In the genomic region with DNA sequence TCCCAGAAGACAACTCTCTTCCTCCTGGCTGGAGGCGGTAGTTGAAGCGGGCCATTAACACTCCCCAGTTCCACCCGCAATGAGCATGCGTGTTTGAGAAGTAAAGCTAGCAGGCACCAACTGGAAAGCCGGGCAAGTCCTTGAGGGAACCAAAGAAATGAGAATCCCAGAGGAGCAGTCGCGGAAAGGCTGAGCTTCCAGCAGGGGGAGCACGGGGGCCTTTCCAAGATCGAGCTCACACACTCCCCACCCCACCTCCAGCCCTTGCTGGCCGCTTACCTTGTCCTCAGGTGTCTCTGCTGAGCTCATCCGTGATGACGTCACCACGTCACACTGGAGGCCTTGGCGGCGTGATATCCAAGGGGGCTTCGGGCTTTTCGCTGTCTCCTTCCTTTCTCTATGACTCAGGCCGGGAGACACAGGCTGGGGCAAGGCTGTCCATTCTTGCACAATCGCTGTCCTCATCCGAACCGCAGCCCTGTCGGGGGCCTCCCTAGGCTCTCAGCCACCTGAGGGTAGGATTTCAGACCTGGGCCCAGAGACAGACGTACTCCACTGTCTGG, we compare ENCODE assay signal across 8 mouse cellular contexts. TPM values are rescaled to one million over a fixed set of nuclear protein-coding genes. Genes with fewer than 3 reads are reported as not detected.
DNase-seq lines count a peak whose midpoint lies in the region; ATAC-seq and TF ChIP-seq lines count a peak whose summit lies in the region.

A gene (minus strand): TSS at position 381 of the 563 bp plus-strand sequence.

- no peaks in the 10 kb centered on the region for H3K36me3 ChIP-seq in MEL (ENCODE audit: control insufficient read depth in 1 of 2, insufficient read depth in 2 of 2, low read length in 2 of 2)
- H3K36me3 ChIP-seq in forebrain, embryonic 13.5 days (ENCODE audit: poor library complexity, severe bottlenecking) = no peaks in the 10 kb centered on the region
- H3K36me3 ChIP-seq in heart, postnatal 0 days (replicated peaks; ENCODE audit: control insufficient read depth, insufficient read depth, low read length) = no peaks in the 10 kb centered on the region
- no peaks in the 10 kb centered on the region for H3K36me3 ChIP-seq in neural tube, embryonic 15.5 days

- H3K9me3 ChIP-seq in MEL (replicated peaks; ENCODE audit: insufficient read depth, low read length) = no peaks in the 10 kb centered on the region
- no peaks in the 10 kb centered on the region for H3K9me3 ChIP-seq in forebrain, embryonic 13.5 days (replicated peaks)
- H3K9me3 ChIP-seq in heart, postnatal 0 days (replicated peaks; ENCODE audit: control insufficient read depth, low read length) = no peaks in the 10 kb centered on the region
- no peaks in the 10 kb centered on the region for H3K9me3 ChIP-seq in neural tube, embryonic 15.5 days (replicated peaks)

- peak within 1 kb of the TSS; percentile 74 for H3K9ac ChIP-seq in MEL (ENCODE audit: control insufficient read depth, low read depth, low read length, poor library complexity, severe bottlenecking)
- H3K9ac ChIP-seq in forebrain, embryonic 13.5 days = peak within 1 kb of the TSS; percentile 61
- no peak within 1 kb of the TSS for H3K9ac ChIP-seq in heart, postnatal 0 days (replicated peaks; ENCODE audit: low read depth, low read length)
- peak within 1 kb of the TSS; percentile 48 for H3K9ac ChIP-seq in neural tube, embryonic 15.5 days (replicated peaks)

- H3K4me3 ChIP-seq in MEL (ENCODE audit: control insufficient read depth in 1 of 2, insufficient read depth in 1 of 2, low read depth in 2 of 2, low read length in 2 of 2) = peak within 1 kb of the TSS; percentile 56 to 62
- H3K4me3 ChIP-seq in forebrain, embryonic 13.5 days = peak within 1 kb of the TSS; percentile 31
- H3K4me3 ChIP-seq in heart, postnatal 0 days (ENCODE audit: low read depth, low read length) = peak within 1 kb of the TSS; percentile 5; the same call in 1 of the 2 replicates
- peak within 1 kb of the TSS; percentile 67 for H3K4me3 ChIP-seq in lung, adult 2 months (replicated peaks; ENCODE audit: extremely low read depth, low read depth, low read length)
- peak within 1 kb of the TSS; percentile 35 for H3K4me3 ChIP-seq in neural tube, embryonic 15.5 days (replicated peaks)

- TF ChIP-seq CTCF in MEL (IDR thresholded peaks at IDR 0.05 in 2 of 3, conservative IDR thresholded peaks at IDR 0.05 in 1 of 3; ENCODE audit: control insufficient read depth in 1 of 3, insufficient read depth in 1 of 3, low read depth in 2 of 3, low read length in 3 of 3, poor library complexity in 1 of 3, severe bottlenecking in 1 of 3) = peak; percentile 56 to 72 (median 59); a peak in 5 of 6 replicates
- peak; percentile 51 for TF ChIP-seq CTCF in heart, postnatal 0 days (IDR thresholded peaks at IDR 0.05; ENCODE audit: low read depth)
- peak; percentile 59 for TF ChIP-seq CTCF in lung, adult 2 months (IDR thresholded peaks at IDR 0.05; ENCODE audit: insufficient read depth, low read length)

- peaks cover 0 to 12% of the 10 kb centered on the region in 2 experiments; a peak in 3 of 4 replicates for H3K4me1 ChIP-seq in MEL (ENCODE audit: control insufficient read depth in 1 of 2, insufficient read depth in 2 of 2, low read length in 2 of 2)
- H3K4me1 ChIP-seq in forebrain, embryonic 13.5 days = peaks cover 13% of the 10 kb centered on the region
- peaks cover 19% of the 10 kb centered on the region for H3K4me1 ChIP-seq in heart, postnatal 0 days (ENCODE audit: control insufficient read depth, insufficient read depth)
- H3K4me1 ChIP-seq in lung, adult 2 months (ENCODE audit: control insufficient read depth, insufficient read depth, low read length) = peaks cover 9% of the 10 kb centered on the region
- peaks cover 24% of the 10 kb centered on the region for H3K4me1 ChIP-seq in neural tube, embryonic 15.5 days

- H3K4me2 ChIP-seq in forebrain, embryonic 13.5 days = peak within 1 kb of the TSS; percentile 60
- H3K4me2 ChIP-seq in heart, postnatal 0 days (ENCODE audit: low read depth, low read length) = peak within 1 kb of the TSS; percentile 48
- H3K4me2 ChIP-seq in neural tube, embryonic 15.5 days = peak within 1 kb of the TSS; percentile 66

- TF ChIP-seq EP300 in MEL (IDR thresholded peaks at IDR 0.05; ENCODE audit: low read depth in 1 of 2, low read length in 2 of 2) = no peak
- no peak for TF ChIP-seq EP300 in heart, postnatal 0 days (IDR thresholded peaks at IDR 0.05; ENCODE audit: low read depth)

- no peaks in the 10 kb centered on the region; a peak in 1 of 4 replicates for H3K27me3 ChIP-seq in MEL (ENCODE audit: control insufficient read depth in 1 of 2, insufficient read depth in 2 of 2, low read length in 2 of 2)
- H3K27me3 ChIP-seq in forebrain, embryonic 13.5 days = no peaks in the 10 kb centered on the region
- no peaks in the 10 kb centered on the region for H3K27me3 ChIP-seq in heart, postnatal 0 days (ENCODE audit: control insufficient read depth, insufficient read depth, low read length)
- H3K27me3 ChIP-seq in neural tube, embryonic 15.5 days (replicated peaks) = no peaks in the 10 kb centered on the region

- H3K79me2 ChIP-seq in MEL (ENCODE audit: control insufficient read depth, insufficient read depth, low read length, poor library complexity) = no peaks in the 10 kb centered on the region; the same call in 1 of the 2 replicates

- no peak for TF ChIP-seq POLR2A in MEL (IDR thresholded peaks at IDR 0.05; ENCODE audit: control insufficient read depth in 1 of 2, insufficient read depth in 1 of 2, low read depth in 1 of 2, low read length in 2 of 2, poor library complexity in 1 of 2)
- peak; percentile 28; the same call in 1 of the 2 replicates for TF ChIP-seq POLR2A in lung, adult 2 months (IDR thresholded peaks at IDR 0.05; ENCODE audit: borderline replicate concordance, extremely low read depth, low read depth, low read length)

- TF ChIP-seq RAD21 in MEL (IDR thresholded peaks at IDR 0.05; ENCODE audit: low read depth, low read length) = no peak; the same call in 1 of the 2 replicates

- DNase-seq in MEL (ENCODE audit: low read depth, low spot score) = peak; percentile 79
- peak; percentile 58 for DNase-seq in heart, postnatal 0 days (ENCODE audit: low spot score)
- peak; percentile 86 to 87 for DNase-seq in kidney, postnatal 4 days
- peak; percentile 69 for DNase-seq in lung, adult 2 months
- DNase-seq in thymus, postnatal 10 days (ENCODE audit: low spot score in 2 of 2) = peak; percentile 8 to 52

- 3% methylated on average over 23 of the region's 23 CpGs for WGBS in forebrain, embryonic 13.5 days
- WGBS in heart, postnatal 0 days = 1% methylated on average over 23 of the region's 23 CpGs
- WGBS in lung, adult 2 months = 3% methylated on average over 23 of the region's 23 CpGs
- 4% methylated on average over 23 of the region's 23 CpGs for WGBS in neural tube, embryonic 15.5 days

- H3K27ac ChIP-seq in MEL (ENCODE audit: control insufficient read depth, low read depth, low read length) = peak within 1 kb of the TSS; percentile 68
- H3K27ac ChIP-seq in forebrain, embryonic 13.5 days = no peak within 1 kb of the TSS; the same call in 1 of the 2 replicates
- H3K27ac ChIP-seq in heart, postnatal 0 days (ENCODE audit: low read depth) = no peak within 1 kb of the TSS
- H3K27ac ChIP-seq in neural tube, embryonic 15.5 days (replicated peaks) = peak within 1 kb of the TSS; percentile 72

- ATAC-seq in cerebellum, adult (ENCODE audit: insufficient number of reproducible peaks, low FRiP score, low TSS enrichment) = peak; percentile 65; the same call in 1 of the 2 replicates
- ATAC-seq in forebrain, embryonic 13.5 days = peak; percentile 76
- ATAC-seq in heart, postnatal 0 days (ENCODE audit: insufficient read depth, low read depth) = peak; percentile 40; the same call in 1 of the 2 replicates
- peak; percentile 85 for ATAC-seq in neural tube, embryonic 15.5 days (ENCODE audit: low FRiP score)

TF ChIP-seq in MEL, 35 proteins besides CTCF, POLR2A, EP300 and RAD21:
- TF ChIP-seq USF2 (IDR thresholded peaks at IDR 0.05; ENCODE audit: borderline replicate concordance in 1 of 2, insufficient read depth in 1 of 2, low read depth in 1 of 2, low read length in 2 of 2) (no peak), GATA1 (IDR thresholded peaks at IDR 0.05; ENCODE audit: low read depth, low read length) (no peak), ELF1 (IDR thresholded peaks at IDR 0.05; ENCODE audit: low read depth, low read length) (0 out of 2 replicates have a peak, but pooled peaks have one; percentile 16), CHD2 (IDR thresholded peaks at IDR 0.05; ENCODE audit: low read length) (no peak), JUND (IDR thresholded peaks at IDR 0.05; ENCODE audit: low read depth, low read length) (0 out of 2 replicates have a peak, but pooled peaks have one; percentile 17), MEF2A (IDR thresholded peaks at IDR 0.05; ENCODE audit: extremely low read depth, insufficient replicate concordance, low read depth, low read length, poor library complexity, severe bottlenecking) (no peak), HCFC1 (IDR thresholded peaks at IDR 0.05; ENCODE audit: low read depth, low read length) (0 out of 2 replicates have a peak, but pooled peaks have one; percentile 25), NRF1 (IDR thresholded peaks at IDR 0.05; ENCODE audit: insufficient read depth, low read depth, low read length, poor library complexity, severe bottlenecking) (peak; percentile 54; the same call in 1 of the 2 replicates), POLR2AphosphoS5 (IDR thresholded peaks at IDR 0.05; ENCODE audit: borderline replicate concordance, low read depth, low read length) (no peak), SMC3 (IDR thresholded peaks at IDR 0.05; ENCODE audit: low read depth, low read length) (peak; percentile 34), ZMIZ1 (IDR thresholded peaks at IDR 0.05; ENCODE audit: low read depth, low read length) (no peak), USF1 (IDR thresholded peaks at IDR 0.05; ENCODE audit: low read depth, low read length) (no peak)

RNA-seq across cellular contexts. Expression of the gene that starts here (rescaled TPM):
- not detected in 2 replicates for total RNA-seq in MEL (2012; rRNA removed)
- polyA plus RNA-seq in MEL (2012; ENCODE audit: insufficient read depth in 1 of 2, insufficient read length in 2 of 2, low read depth in 1 of 2, low replicate concordance in 2 of 2, missing spikeins in 1 of 2) = not detected
- 1.5 and 2.1 TPM in 2 replicates for polyA plus RNA-seq in forebrain, embryonic 13.5 days (2015; fragmentation: Nextera tagmentation; extraction: Ambion mirVana)
- total RNA-seq in heart, postnatal 0 days (2014; rRNA removed; ENCODE audit: low replicate concordance) = 1.1 and 1.5 TPM in 2 replicates
- 1.2 and 1.4 TPM in 2 replicates for polyA plus RNA-seq in heart, postnatal 0 days (2015; fragmentation: Nextera tagmentation; extraction: Ambion mirVana)
- polyA plus RNA-seq in lung, adult 2 months (2012; rRNA removed) = 39.2 and 42.3 TPM in 2 replicates
- 3.6 and 4.0 TPM in 2 replicates for polyA plus RNA-seq in neural tube, embryonic 15.5 days (2015; fragmentation: Nextera tagmentation; extraction: Ambion mirVana)

Comparison
In these comparisons a context has a peak if more than half of its experiments do, and no peak if none do; other contexts are left out.
1. Peak in DNase-seq, H3K4me3 ChIP-seq, H3K27ac ChIP-seq and H3K9ac ChIP-seq in MEL; RNA of the gene not detected or under 1 TPM.
2. DNase-seq: peak in every context shown above with its lines; median percentile 86 in kidney, postnatal 4 days; 79 in MEL; 69 in lung, adult 2 months; 58 in heart, postnatal 0 days; 30 in thymus, postnatal 10 days.
3. H3K4me3 ChIP-seq: peak in every context shown above with its lines; median percentile 67 in lung, adult 2 months; 59 in MEL; 35 in neural tube, embryonic 15.5 days; 31 in forebrain, embryonic 13.5 days; 5 in heart, postnatal 0 days.